Mouse (Mus musculus): ENCODE measurements around the gene Eif2ak2.
A peak's percentile ranks its signal among the peaks of the same experiment; 100 is the strongest.

The Eif2ak2 gene

DNA sequence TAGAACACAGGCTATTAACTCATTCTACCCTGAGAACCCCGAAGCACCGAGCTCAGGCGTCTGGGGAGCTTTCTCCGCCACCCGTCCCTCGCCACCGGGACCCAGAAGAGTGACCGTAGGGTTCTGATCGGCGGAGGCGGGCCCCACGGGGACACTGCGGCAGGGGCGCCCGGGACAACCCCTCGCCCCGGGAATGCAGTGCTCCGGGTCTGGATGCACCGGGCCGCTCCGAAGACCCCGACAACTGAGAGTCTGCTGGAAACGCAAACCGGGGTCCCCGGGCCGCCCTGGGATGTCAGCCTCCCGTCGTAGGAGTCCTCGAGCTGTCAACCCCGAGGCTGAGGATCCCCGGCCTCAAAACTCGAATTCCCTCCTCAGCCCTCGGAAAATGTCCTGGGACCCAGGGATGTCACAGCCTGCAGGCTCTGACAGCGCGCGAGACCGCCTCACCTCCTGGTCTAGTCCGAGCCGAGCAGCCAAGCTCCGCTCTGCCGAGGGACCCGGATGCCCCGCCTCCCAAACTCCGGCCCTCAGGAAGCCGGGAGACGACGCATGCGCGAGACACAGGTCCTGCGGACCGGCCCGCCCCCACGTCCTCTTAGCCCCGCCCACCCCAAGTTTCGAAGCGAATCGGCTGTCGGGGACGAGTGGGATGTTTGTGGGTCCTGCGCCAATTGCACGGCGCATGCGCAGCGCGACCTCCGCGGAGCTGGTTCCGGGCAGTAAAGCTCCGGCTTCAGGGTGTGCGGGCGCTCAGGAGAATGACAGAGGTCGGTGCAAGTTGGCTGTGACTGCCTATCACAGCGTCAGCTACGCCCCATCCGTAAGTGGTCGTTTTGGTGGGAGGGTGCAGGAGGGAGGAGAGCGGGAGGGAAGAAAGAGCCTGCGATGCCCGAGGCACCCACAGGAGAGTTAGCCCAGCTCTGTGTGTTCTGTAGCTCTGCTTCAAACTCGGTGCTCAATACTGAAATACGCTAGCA lies 47.2 kb downstream of the Eif2ak2 start, which contains the start of the genes Heatr5b and Gpatch11:
TSS of gene Heatr5b (minus strand) at position 509 of the 980 bp plus-strand sequence.
TSS of gene Gpatch11 (plus strand) at position 712 of the 980 bp plus-strand sequence.
- DNase-seq = peak; percentile 98

GRCm38 (mm10) chr17:78824346-78824745 lies 58.0 kb downstream of the Eif2ak2 start:
- no peak for DNase-seq

DNA sequence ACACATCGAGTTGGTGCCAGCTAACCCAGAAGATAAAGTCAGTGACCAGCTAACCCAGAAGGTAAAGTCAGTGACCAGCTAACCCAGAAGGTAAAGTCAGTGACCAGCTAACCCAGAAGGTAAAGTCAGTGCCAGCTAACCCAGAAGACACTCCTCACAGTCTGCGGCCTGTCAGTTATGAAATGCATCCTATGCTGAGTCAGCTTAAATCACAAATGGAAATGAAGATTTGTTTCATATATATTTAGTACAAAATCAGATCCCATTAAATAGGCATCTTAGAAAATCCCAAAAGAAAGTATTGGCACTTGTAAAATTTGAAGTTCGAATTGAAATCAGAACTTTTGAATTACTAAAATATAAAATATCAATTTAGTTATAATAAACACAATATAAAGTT lies 72.8 kb downstream of the Eif2ak2 start:
- DNase-seq = no peak

DNA sequence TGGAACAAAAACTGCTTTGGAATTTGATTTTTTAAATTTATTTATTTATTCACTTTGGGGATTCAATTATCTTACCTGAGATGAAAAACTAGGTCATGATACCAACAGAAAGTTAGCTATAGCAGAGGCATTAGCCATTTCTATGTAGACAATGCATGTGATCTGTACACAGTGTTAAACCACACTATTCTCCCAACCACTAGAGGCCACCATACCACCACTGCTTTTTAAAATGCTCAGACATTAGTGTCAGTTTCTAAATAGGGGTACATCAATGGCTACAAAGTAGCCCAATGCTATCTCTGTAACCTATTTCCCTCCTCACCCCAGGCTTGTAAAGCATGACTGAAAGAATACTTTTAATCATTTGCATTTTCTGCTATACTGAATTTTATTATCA lies 73.4 kb downstream of the Eif2ak2 start:
- no peak for DNase-seq

Data from right cerebral cortex, adult 18-20 months (tissue).